Mouse (Mus musculus) monocyte, adult 2 months (primary cell): Measurements from ENCODE around the gene Dclk3.

ENCODE experiments used
- DNase-seq, 2 experiments: peaks; one replicate each; pipeline ENCODE4 v3.0.0; 2022; ENCODE audit warnings: low spot score in 2 of 2, low read depth in 1 of 2

Dclk3 gene

GRCm38 (mm10) chr9:111438904-111439835 lies at the start of gene Dclk3:
Gene Dclk3 (plus strand): TSS chr9:111439081.
- no peak for DNase-seq

GRCm38 (mm10) chr9:111390016-111390415 lies 48.9 kb upstream of the Dclk3 start:
- no peak for DNase-seq

GRCm38 (mm10) chr9:111391036-111391435 lies 47.8 kb upstream of the Dclk3 start:
- DNase-seq = no peak

GRCm38 (mm10) chr9:111391926-111392442 lies 46.9 kb upstream of the Dclk3 start:
- no peak for DNase-seq

- DNase-seq = no peak
Measured at GRCm38 (mm10) chr9:111395265-111395664, 43.6 kb upstream of the Dclk3 start.

- DNase-seq = no peak
Measured at GRCm38 (mm10) chr9:111398059-111398458, 40.8 kb upstream of the Dclk3 start.

- no peak for DNase-seq
Measured at GRCm38 (mm10) chr9:111400089-111400488, 38.8 kb upstream of the Dclk3 start.

GRCm38 (mm10) chr9:111403159-111403558 lies 35.7 kb upstream of the Dclk3 start:
- DNase-seq = no peak

GRCm38 (mm10) chr9:111404346-111405079 lies 34.4 kb upstream of the Dclk3 start:
- no peak for DNase-seq

- no peak for DNase-seq
Measured at GRCm38 (mm10) chr9:111405080-111405428, 33.8 kb upstream of the Dclk3 start.

GRCm38 (mm10) chr9:111408012-111408411 lies 30.9 kb upstream of the Dclk3 start:
- DNase-seq = no peak

GRCm38 (mm10) chr9:111408427-111408826 lies 30.5 kb upstream of the Dclk3 start:
- DNase-seq = no peak

- DNase-seq = no peak
Measured at GRCm38 (mm10) chr9:111412471-111413160, 26.3 kb upstream of the Dclk3 start.

GRCm38 (mm10) chr9:111421862-111422261 lies 17.0 kb upstream of the Dclk3 start:
- DNase-seq = no peak

GRCm38 (mm10) chr9:111422567-111422966 lies 16.3 kb upstream of the Dclk3 start:
- no peak for DNase-seq

GRCm38 (mm10) chr9:111425113-111425512 lies 13.8 kb upstream of the Dclk3 start:
- no peak for DNase-seq

- DNase-seq = no peak
Measured at GRCm38 (mm10) chr9:111425952-111426351, 12.9 kb upstream of the Dclk3 start.

GRCm38 (mm10) chr9:111427891-111428555 lies 10.9 kb upstream of the Dclk3 start:
- no peak for DNase-seq

- DNase-seq = no peak
Measured at GRCm38 (mm10) chr9:111428698-111429362, 10.1 kb upstream of the Dclk3 start.

GRCm38 (mm10) chr9:111429363-111429750 lies 9.5 kb upstream of the Dclk3 start:
- DNase-seq = no peak
